Mouse (Mus musculus) cerebellum, postnatal 14 days (tissue): ENCODE data around the gene Caskin1.

Source experiments
- DNase-seq, 2 experiments: peaks; one replicate each; pipeline ENCODE4 v3.0.0; 2021; ENCODE audit warnings: mixed read lengths in 2 of 2

Caskin1 gene

DNA sequence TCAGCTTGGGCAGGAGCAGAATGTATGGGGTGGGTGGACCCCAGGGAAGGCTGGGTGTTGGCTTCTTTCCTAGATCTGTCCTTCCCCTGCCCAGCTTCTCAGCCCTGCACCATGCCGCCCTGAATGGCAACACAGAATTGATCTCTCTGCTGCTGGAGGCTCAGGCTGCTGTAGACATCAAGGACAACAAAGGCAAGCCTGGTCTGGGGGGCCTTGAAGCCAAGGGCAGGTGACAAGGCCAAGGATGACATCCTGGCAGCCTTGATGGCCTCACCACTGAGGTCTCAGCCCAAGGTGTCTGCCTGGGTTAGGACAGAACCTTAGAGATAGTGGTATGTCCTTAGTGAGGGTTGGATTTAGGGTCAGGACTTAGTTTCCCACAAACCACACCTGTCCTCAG lies 7.6 kb downstream of the Caskin1 start:
- peak in 1 of 2 experiments; percentile 8 for DNase-seq

DNA sequence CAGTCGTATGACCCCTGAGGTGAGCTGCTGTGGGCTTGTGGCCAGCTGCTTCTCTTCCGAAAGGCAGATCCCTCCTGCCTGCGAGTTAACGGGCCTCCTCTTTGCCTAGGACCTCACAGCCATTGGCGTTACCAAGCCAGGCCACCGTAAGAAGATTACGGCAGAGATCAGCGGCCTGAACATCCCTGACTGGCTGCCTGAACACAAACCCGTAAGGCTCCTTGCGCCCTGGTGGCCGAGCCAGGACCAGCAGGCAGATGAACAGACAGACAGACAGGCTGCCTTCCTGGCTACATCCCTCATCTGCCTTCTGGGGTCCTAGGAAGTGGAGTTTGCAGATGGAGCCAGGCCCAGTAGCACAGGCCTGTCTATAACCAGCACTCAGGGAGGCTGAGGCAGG lies 13.8 kb downstream of the Caskin1 start:
- no peak for DNase-seq

DNA sequence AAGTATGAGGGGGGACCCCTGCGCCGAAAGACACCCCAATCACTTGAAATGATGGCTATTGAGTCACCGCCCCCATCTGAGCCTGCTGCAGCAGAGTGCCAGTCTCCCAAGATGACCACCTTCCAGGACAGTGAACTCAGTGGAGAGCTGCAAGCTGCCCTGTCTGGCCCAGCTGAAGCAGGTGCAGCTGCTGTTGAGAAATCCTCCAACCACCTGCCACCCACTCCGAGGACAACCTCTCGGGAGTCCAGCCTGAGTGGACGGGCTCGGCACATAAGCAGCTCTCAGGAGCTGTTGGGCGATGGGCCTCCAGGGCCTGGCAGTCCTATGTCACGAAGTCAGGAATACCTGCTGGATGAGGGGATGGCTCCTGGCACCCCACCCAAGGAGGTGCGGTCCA lies 15.7 kb downstream of the Caskin1 start:
- no peak for DNase-seq

DNA sequence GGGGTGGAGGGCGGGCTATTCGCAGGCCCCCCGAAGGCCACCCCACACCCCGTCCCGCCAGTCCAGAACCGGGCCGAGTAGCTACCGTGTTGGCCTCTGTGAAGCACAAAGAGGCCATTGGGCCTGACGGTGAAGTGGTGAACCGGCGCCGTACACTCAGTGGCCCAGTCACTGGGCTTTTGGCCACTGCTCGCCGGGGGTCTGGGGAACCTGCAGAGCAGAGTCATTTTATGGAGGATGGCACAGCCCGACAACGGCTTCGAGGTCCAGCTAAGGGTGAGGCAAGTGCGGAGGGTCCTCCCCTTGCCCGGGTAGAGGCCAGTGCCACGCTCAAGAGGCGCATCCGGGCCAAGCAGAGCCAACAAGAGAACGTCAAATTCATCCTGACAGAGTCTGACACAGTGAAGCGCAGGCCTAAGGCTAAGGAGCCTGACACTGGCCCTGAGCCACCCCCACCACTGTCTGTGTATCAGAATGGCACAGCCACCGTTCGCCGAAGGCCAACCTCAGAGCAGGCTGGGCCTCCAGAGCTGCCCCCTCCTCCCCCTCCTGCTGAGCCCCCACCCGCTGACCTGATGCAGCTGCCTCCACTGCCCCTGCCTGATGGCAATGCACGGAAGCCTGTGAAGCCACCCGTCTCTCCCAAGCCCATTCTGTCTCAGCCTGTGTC lies 17.0 kb downstream of the Caskin1 start:
- peak; percentile 42 to 53 for DNase-seq

DNA sequence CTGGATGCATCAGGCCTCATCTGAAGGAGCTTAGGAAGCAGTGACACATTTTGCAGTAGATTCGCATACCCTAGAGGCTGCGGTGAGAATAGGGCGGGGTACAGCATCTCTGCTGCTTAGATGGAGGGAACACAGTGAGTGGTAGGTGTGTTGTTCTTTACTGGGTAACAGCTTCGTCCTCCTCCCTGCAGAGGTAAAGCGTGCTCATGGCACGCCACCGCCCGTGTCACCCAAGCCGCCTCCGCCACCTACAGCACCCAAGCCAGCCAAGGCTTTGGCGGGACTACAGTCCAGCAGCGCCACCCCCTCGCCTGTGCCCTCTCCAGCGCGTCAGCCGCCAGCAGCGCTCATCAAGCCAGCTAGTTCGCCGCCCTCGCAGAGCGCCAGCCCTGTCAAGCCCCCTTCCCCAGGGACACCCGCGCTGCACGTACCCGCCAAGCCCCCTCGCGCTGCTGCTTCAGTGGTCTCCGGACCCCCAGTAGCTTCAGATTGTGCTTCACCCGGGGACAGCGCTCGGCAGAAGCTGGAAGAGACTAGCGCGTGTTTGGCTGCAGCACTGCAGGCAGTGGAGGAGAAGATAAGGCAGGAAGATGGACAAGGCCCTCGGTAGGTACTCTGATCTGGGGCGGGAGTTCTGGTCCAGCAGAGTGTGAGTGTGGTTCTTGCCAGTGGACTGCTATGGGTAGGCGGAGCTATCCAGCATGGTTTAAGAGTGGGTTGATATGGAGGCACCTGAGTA lies 18.1 kb downstream of the Caskin1 start:
- DNase-seq = peak; percentile 51 to 57

DNA sequence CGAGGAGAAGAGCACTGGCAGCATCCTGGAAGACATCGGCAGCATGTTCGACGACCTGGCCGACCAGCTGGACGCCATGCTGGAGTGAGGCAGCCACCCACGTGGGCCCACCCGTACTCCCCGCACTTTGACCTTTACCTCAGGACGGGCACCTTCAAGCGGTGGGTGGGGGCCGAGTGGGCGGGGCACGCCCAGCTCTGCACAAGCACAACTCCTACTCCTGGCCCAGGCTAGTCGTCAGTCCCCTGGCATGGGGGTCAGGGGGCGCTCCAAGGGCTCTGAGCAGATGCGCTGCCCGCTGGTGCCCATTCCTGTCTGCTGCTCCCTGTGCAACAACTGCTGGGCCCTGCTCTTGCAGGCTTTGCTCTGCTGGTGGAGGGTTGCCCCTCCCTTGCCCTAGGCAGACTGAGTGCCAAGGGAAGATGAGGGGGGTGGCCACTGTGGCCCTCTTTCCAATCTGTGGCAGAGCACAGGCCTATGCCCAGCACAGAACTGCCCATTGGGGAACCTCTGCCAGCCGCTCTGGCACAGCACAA lies 18.8 kb downstream of the Caskin1 start:
- DNase-seq = peak; percentile 35 to 44

DNA sequence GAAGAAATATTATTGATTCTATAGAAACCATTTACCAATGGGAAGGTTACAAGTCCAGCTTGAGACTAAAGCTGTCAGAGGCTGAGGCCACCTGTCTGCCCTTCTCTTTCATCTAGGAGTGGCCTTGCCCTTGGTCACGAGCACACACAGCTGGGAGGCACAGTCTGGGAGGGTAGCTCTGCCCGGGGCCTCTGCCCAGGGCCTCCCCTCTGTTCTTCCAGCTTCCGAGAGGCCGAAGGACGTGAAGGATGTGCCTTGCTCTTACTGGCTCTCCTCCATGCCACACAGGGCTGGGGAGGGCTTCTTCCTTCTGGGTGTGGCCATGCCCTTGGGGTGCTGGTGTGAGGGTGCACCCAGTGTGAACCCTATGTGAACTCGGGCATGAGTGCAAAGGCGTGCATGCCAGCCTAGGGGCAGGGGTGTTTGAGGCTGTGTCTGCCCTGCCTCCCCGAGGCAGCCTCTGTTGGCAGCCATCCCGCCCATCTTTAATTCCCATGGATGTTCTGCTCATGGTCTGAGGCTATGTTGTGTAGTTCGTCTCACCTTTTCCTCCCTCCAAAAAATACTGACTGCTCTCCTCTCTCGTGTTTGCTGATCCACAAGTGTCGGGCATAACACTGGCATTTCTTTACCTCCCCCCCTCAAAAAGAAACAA lies 19.5 kb downstream of the Caskin1 start:
- DNase-seq = peak in 1 of 2 experiments; percentile 55

DNA sequence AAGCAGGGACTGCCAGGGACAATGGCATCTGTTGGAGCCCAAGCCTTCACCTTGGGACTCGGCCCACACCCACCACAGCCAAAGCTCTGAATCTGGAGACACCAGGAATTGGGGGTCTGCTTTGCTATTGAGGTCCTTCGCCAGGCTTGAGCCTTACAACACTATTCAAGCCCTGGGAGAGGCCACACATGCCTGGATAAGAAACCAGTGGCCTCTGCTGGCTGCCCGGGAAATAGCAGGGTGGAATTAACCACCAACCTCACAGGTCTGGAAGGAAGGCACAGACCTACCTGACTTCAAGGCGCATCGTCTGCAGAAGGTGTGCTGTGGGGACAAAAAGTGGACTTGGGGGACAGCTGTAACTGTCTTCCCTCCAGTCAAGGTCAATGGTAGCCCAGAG lies 25.2 kb downstream of the Caskin1 start:
- DNase-seq = peak; percentile 85 to 86

DNA sequence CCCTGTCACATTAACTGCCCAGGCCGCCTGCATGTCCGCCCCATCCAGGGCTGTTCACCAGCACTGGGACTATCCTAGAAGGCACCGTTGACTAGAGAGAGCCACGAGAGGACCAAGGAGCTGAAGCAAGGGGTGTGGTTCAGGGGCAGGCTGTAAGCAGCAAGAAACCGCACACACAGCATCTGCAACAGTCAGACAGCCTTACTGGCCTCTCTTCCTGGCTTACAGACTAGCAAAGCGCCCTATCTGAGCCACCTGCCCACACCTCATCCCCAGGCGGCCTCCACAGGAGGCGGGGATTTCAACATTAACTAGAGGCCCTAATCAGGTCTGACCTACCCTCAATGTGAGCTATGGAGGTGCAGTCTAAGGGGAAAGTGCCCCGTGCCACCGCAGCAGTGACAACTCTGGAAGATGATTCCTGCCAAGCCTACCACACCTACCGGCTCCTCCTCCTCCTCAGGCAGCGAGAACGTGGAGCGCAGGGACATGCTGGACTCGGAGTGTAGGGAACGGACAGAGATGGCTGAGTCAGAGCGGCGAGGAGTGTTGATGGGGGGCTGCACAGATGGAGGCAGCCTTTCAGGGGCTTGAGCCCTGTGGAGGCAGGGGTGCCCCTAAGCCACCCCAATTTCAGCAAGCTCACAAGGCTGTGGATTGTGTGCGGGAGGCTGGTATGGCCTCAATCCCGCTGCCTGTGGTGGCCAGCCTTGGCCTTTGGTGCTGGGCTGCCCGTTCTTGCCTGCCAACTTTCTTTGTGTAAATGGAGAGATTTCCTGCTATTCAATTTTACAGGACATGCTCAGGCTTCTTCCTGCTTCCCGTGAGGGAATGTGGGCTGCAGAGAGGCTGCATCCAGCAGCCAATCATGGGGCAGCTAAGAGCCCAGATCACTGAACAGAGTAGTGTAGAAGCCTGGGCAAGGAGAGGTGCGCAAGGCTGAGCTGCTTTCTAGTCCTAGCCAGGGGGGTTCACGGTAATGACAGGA lies 26.2 kb downstream of the Caskin1 start:
- no peak for DNase-seq

DNA sequence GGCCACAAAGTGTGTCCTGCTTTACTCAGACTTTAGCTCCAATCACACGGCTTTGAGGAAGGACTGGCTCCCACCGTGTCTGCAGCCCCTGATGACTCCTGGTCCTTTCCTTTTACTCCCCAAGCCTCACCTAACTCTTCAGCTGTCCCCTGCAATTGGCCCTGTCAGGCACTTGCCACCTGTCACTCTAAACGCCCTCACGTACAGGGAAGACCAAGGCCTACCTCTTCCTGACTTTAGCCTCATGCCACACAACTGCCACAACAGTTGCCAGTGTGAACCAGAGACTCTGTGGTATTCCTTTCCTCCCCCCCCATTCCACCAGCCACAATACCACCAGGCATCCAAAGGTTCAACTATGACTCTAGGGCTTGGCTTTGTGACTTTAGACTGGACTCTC lies 32.0 kb downstream of the Caskin1 start:
- no peak for DNase-seq

DNA sequence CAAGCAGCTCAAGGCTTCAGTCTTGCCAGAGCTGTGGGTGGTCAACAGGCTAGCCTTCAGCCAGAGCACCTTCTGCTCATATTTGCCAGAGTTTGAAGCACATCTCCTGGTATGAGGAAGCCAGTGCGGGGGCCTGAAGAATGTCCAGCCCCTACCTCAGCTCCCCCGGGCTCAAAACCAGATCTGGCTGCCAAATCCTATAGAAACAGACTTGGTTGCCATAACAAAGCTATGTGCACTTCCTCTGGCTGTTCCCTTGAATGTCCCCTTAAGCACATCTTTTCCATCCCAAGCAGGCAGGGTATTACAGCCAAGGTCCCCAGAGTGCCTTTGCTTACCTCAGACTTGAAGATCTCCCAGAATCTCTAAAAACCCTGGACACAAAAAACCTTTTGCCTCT lies 36.3 kb downstream of the Caskin1 start:
- no peak for DNase-seq

DNA sequence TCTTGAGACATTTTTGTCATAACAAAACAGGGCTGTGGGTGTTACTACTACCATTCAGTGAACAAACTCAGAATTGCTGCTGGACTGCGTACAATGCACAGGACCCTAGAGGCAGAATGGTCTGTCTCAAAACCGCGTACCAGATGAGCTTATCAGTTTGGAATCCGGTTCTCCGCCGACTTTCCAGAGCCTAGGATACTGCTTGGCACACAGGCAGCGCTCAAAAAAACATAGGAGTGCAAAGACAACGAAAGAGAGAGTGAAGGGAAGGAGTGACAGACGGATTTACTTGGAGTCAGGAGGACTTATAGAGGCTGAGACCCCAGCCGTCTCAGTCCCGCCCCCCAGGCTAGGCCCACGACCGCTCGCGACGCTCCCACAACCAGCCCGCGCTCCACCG lies 38.9 kb downstream of the Caskin1 start:
- DNase-seq = no peak

DNA sequence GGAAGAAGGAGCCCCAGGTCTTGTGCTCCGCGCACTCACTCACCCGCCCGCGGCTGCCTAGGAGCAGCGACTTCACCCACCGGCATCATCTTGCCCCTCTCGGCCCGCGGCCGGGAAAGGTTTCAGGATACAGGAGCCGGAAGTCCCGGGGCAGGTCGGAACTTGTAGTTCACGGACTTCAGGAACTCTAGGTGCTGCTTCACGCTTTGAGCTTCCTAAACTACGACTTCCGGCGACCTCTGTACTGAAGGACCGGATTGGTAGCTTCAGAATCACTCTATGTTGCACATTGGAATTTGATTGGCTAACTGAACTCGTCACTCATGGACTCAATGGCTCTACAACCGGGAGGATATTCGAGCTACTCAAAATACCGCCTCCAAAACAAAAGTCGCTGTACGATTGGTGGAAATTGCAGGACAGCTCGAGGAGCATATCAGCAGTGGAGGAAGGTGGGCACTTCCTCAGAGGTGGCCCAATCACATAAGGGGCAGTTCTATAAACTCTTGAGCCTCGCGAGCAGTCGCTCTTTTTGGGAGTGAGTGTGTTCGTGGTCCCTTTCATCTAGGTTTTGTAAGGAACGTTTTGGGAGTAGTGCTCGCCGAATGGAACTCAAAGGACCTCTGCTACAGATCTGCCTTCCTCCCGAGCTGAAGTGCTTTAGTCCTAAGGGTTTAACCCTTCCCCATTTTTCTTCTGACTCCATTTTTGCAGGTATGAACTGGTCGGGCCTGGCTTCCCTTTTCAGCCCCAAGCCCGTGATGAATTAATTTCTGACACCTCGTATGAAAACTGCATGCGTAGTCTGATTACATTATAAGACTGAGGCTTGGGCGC lies 39.5 kb downstream of the Caskin1 start, which contains the start of gene Traf7:
Traf7 (minus strand) TSS at position 216 of the 837 bp plus-strand sequence.
- peak; percentile 92 to 93 for DNase-seq

DNA sequence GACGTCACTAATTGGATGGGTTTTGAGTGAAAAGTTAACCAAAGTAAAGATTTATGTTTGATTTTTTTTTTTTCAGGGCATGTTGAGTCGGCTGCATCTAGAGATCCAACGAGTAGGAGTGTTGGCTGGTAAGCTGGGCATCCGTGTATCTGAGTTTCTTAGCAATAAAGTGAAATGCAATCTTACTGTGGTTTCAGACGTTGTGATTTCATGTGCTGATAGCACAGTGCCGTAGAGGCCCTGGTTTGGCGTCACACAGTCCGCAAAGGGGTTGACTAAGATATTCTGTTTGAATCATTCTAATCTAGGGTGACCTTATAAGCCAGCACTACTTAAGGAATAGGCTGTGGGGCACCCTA lies 40.1 kb downstream of the Caskin1 start:
- DNase-seq = no peak

DNA sequence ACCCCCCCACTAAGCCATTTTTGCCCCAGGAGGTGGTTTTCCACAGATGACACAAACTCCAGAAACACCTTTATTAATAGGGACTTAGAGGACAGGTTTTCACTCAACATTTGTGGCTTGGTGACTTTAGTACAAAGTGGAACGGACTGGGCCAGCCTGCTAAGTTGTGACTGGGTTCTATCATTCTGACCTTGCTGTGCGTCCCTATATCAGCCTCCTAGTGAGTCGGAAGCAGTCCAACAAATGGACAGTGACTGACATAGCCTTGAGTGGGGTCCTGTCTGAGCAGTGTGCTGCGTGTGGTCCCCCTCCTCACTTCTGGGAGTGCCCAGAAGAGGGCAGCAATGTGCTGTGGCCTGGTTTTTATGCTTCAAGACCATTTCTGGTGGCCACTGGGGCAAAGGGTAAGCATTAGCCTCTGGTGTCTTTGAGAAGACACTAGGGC lies 40.6 kb downstream of the Caskin1 start:
- DNase-seq = peak; percentile 84 to 86

DNA sequence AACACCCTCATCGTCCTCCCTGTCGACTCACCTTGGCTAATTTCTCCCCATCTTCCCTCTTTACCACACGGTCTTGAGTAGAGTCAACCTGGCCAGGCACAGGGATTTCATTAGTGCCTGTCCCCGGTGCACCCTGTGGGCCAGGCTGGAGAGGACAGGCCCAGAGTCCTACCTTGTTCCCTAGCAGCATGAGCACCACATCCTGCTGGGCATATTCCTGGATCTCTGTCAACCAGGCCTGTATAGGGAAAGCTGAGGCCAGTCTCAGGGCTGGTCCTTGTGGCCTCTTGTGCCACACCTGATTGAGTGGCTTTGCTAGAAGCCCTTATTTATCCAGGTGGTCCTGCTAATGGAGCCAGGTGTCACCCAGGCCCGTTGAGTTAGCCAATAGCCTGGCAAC lies 41.5 kb downstream of the Caskin1 start:
- DNase-seq = no peak

DNA sequence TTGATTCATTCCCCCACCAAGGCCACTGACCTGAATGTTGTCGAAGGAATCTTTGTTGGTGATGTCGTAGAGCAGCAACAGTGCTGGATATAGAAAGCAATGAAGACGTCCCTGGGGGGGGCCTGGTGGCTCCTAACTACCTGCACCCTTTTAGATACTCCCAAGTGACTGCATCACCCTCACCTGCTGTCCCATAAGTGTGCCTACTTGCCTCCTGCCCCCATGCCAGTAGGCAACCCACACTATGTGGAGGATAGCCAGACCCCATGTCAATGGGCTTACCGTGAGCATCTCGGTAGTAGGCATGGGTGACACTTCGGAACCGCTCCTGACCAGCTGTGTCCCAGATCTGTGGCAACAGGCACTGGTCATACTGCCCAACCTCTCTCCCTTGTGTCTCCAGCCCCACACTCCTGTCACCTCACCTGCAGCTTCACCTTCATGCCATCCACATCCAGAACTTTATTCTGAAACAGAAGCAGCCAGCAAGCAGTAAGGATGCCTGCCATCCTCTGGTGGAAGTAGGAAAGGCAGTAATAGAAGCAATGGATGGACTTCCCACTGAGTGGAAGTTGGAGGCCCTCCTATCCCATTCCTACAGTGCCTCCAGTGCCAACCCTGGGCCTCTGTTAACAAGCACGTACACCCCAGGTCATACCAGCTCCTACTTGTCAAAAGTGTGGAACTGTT lies 42.1 kb downstream of the Caskin1 start:
- no peak for DNase-seq

DNA sequence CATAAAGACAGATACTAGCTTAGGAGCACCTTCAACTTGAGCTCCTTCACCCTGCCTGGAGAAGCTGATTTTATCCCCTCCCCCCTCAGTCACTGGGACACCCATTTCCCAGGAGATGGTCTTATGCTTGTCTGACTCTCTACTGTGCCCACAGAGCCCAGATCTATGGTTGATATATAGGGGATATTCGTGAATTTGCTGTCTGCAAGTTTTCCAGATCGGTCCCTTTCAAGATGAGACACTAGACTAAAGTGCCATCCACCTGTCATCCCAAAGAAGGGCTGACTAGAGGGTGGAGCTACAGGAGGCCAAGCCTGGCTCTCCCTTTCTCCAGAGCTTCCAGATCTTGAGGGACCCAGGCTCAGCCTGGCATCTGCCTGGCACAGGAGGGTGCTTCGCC lies 42.7 kb downstream of the Caskin1 start:
- DNase-seq = no peak

DNA sequence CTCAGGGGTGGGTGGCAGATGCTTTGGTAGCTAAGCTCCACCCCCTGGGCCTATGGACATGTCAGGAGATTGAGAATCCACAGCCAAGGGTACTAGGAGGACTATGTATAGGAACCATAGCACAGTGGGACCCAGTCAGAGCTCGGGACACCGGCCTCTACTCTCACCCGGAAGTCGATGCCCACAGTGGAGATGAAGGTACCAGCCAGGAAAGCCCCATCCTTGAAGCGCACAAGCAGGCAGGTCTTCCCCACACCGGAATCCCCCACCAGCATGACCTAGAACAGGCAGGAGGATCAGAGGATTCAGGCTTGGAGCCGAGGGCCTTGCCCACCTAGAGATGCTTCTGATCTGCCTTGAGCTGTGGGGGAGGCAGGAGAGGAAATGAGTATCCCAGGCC lies 43.6 kb downstream of the Caskin1 start:
- no peak for DNase-seq

DNA sequence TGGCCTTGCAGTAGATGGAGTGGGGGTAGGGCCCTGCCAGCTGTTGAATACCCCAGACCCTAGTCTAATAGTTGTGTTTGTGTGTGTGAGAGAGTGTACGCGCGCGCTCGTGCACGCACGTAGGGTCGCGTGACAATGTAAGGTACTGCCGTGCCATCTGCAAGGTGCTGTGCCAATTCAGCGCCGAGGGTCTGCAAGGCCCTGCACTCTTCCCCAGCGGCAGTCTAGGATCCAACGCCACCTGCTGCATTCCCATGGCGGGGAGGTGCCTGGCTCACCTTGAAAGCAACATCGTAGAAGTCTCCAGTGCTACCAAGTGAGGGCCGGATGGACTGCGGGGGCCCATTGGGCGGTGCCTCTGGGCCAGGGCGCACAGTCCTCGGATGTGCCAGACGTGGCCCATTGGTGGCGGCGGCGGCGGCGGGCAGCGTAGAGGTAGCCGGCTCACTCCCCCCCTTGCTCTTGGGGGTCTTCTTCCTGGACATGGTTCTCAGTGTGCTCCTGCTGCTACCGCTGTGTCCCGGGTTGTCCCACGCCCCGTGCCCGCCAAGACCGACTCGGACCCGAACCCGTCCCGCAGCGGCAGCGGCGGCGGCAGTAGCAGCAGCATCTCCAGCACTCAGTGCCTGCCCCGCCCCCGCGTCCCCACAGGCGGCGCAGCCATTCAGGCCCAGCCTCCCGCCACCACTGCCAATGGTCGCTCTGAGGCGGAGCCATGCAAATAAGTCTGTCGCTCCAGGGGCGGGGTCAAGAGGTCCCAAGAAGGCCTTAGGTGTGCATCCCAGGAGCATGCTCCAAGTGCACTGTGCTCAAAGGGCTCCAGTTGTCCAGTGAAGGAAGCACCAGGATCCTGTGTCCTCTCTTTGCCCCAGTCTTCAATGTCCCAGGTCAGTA lies 44.9 kb downstream of the Caskin1 start:
- peak; percentile 86 to 88 for DNase-seq
